Mouse (Mus musculus): Measurements from ENCODE around the gene Elf1. TPM values are rescaled to one million over a fixed set of nuclear protein-coding genes. Genes with fewer than 3 reads are reported as not detected.
"Not testable (repeated sequence)": the region's sequence is repeated elsewhere in the genome, so short reads cannot be mapped to it uniquely, and the experiment has no call there.

The Elf1 gene
- polyA plus RNA-seq, 1 experiment: 15.4 TPM

- Histone ChIP-seq H3K27ac (ENCODE audit: insufficient read depth, low read depth, low read length) (no peak overlapping the region), H3K36me3 (ENCODE audit: control insufficient read depth, insufficient read depth, low read length) (no peaks in the 10 kb centered on the region), H3K27me3 (replicated peaks; ENCODE audit: control insufficient read depth, insufficient read depth, low read length) (no peaks in the 10 kb centered on the region), H3K4me1 (ENCODE audit: control insufficient read depth, insufficient read depth, low read length) (peaks cover 21% of the 10 kb centered on the region), H3K4me3 (ENCODE audit: insufficient read depth, low read depth, low read length) (no peak overlapping the region)
- WGBS: 80% methylated on average over 9 of the region's 9 CpGs
- no peak for TF ChIP-seq POLR2A (IDR thresholded peaks at IDR 0.05; ENCODE audit: low read depth, low read length)
- TF ChIP-seq CTCF (conservative IDR thresholded peaks at IDR 0.05; ENCODE audit: insufficient read depth, insufficient read length, low read depth, low read length): no peak
- no peak for DNase-seq
Measured at GRCm38 (mm10) chr14:79522387-79522786, 41.4 kb downstream of the Elf1 start.

DNA sequence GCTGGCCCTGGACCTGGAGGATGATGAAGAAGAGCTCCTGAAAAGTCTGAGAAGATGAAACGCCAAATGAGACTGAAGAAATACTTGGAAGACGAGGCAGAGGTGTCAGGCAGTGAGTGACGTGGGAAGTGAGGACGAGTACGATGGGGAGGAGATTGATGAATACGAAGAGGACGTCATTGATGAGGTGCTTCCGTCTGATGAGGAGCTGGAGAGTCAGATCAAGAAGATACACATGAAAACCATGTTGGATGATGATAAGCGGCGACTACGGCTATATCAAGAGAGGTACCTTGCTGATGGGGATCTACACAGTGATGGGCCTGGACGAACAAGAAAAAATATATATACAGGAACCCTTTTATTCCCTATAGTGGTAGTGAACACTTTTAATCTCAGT lies 45.1 kb downstream of the Elf1 start:
- not testable (repeated sequence) for DNase-seq; H3K27ac ChIP-seq (ENCODE audit: insufficient read depth, low read depth, low read length); H3K27me3 ChIP-seq (replicated peaks; ENCODE audit: control insufficient read depth, insufficient read depth, low read length); H3K4me3 ChIP-seq (ENCODE audit: insufficient read depth, low read depth, low read length); H3K36me3 ChIP-seq (ENCODE audit: control insufficient read depth, insufficient read depth, low read length)
- H3K4me1 ChIP-seq (ENCODE audit: control insufficient read depth, insufficient read depth, low read length): peaks cover 11% of the 10 kb centered on the region
- WGBS: 88% methylated on average over 12 of the region's 12 CpGs

DNA sequence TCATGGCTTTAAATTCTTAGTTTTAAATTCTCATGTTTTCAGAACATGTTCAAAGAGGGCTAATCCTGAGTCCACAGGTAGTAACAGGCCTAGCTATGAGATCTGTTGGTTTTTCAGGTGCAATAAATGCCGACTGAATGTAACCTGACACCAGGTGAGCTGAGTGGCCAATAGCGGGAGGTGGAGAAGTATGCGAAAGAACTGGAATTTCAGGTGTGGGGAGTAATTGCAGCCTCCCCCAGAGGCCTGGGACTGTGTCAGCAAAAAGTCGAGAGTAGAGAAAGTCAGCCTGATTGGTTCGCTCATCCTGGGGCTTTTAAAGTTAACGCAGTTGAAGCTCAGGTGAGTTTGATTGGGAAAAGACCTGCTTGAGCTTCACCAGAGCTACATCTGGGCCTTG lies 46.7 kb downstream of the Elf1 start:
- Histone ChIP-seq H3K4me3 (ENCODE audit: insufficient read depth, low read depth, low read length) (no peak overlapping the region), H3K4me1 (ENCODE audit: control insufficient read depth, insufficient read depth, low read length) (peaks cover 6% of the 10 kb centered on the region; the same call in 1 of the 2 replicates), H3K27ac (ENCODE audit: insufficient read depth, low read depth, low read length) (peak overlapping the region; percentile 41; the same call in 1 of the 2 replicates), H3K36me3 (ENCODE audit: control insufficient read depth, insufficient read depth, low read length) (no peaks in the 10 kb centered on the region), H3K27me3 (replicated peaks; ENCODE audit: control insufficient read depth, insufficient read depth, low read length) (no peaks in the 10 kb centered on the region)
- no peak for TF ChIP-seq POLR2A (IDR thresholded peaks at IDR 0.05; ENCODE audit: low read depth, low read length)
- no peak for TF ChIP-seq CTCF (conservative IDR thresholded peaks at IDR 0.05; ENCODE audit: insufficient read depth, insufficient read length, low read depth, low read length)
- DNase-seq: peak; percentile 83
- WGBS: 41% methylated on average over 6 of the region's 6 CpGs

- Histone ChIP-seq H3K4me3 (ENCODE audit: insufficient read depth, low read depth, low read length) (no peak overlapping the region), H3K27me3 (replicated peaks; ENCODE audit: control insufficient read depth, insufficient read depth, low read length) (no peaks in the 10 kb centered on the region), H3K36me3 (ENCODE audit: control insufficient read depth, insufficient read depth, low read length) (no peaks in the 10 kb centered on the region), H3K27ac (ENCODE audit: insufficient read depth, low read depth, low read length) (no peak overlapping the region), H3K4me1 (ENCODE audit: control insufficient read depth, insufficient read depth, low read length) (peaks cover 8% of the 10 kb centered on the region)
- 80% methylated on average over 10 of the region's 10 CpGs for WGBS
- TF ChIP-seq POLR2A (IDR thresholded peaks at IDR 0.05; ENCODE audit: low read depth, low read length): no peak
- TF ChIP-seq CTCF (conservative IDR thresholded peaks at IDR 0.05; ENCODE audit: insufficient read depth, insufficient read length, low read depth, low read length): no peak
- no peak for DNase-seq
Measured at GRCm38 (mm10) chr14:79529581-79530554, 48.9 kb downstream of the Elf1 start.

GRCm38 (mm10) chr14:79530761-79531160 lies 49.8 kb downstream of the Elf1 start:
- TF ChIP-seq CTCF (conservative IDR thresholded peaks at IDR 0.05; ENCODE audit: insufficient read depth, insufficient read length, low read depth, low read length) (no peak), POLR2A (IDR thresholded peaks at IDR 0.05; ENCODE audit: low read depth, low read length) (no peak)
- Histone ChIP-seq H3K4me1 (ENCODE audit: control insufficient read depth, insufficient read depth, low read length) (peaks cover 13% of the 10 kb centered on the region), H3K27me3 (replicated peaks; ENCODE audit: control insufficient read depth, insufficient read depth, low read length) (no peaks in the 10 kb centered on the region), H3K27ac (ENCODE audit: insufficient read depth, low read depth, low read length) (no peak overlapping the region), H3K36me3 (ENCODE audit: control insufficient read depth, insufficient read depth, low read length) (no peaks in the 10 kb centered on the region), H3K4me3 (ENCODE audit: insufficient read depth, low read depth, low read length) (no peak overlapping the region)
- WGBS: 90% methylated on average over 6 of the region's 6 CpGs
- no peak for DNase-seq

DNA sequence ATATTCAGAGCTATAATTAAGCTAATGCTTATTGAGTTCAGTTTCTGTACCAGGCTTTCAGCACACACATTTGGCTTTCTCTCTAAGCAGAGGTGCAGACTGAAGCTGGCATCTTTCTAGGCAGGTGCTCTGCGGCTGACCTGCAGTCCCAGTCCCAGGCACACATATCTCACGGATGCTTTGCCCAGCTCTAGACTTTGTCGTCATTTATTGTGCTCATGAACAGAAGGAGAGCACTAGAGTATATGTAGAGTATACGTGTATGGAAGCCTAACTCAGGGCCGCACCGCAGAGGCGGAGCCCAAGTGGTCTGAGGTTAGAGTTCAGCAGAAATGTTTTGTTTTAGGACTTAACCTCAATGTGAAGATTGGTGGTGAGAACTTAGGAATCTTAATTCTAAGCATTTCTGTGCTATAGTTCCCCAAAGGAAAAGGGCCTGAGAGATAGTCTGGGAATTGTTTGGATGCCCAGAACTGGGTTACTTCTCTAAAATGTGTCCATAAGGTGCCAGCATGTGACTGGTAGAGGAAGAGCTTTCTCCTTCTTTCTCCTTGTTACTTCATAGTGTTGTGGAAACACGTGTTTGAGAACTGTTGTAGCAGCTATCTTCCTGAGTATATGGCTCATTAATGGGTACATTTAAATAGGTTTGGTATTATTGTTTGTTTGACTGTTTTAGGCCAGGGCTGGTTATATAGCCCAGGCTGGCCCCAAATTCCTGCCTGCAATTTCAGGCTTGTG lies 51.2 kb downstream of the Elf1 start:
- no peak overlapping the region for H3K27ac ChIP-seq (ENCODE audit: insufficient read depth, low read depth, low read length)
- no peak overlapping the region for H3K4me3 ChIP-seq (ENCODE audit: insufficient read depth, low read depth, low read length)
- peaks cover 18% of the 10 kb centered on the region for H3K4me1 ChIP-seq (ENCODE audit: control insufficient read depth, insufficient read depth, low read length)
- no peaks in the 10 kb centered on the region for H3K36me3 ChIP-seq (ENCODE audit: control insufficient read depth, insufficient read depth, low read length)
- WGBS: 84% methylated on average over 8 of the region's 8 CpGs
- H3K27me3 ChIP-seq (replicated peaks; ENCODE audit: control insufficient read depth, insufficient read depth, low read length): no peaks in the 10 kb centered on the region
- no peak for TF ChIP-seq CTCF (conservative IDR thresholded peaks at IDR 0.05; ENCODE audit: insufficient read depth, insufficient read length, low read depth, low read length)
- TF ChIP-seq POLR2A (IDR thresholded peaks at IDR 0.05; ENCODE audit: low read depth, low read length): no peak
- DNase-seq: no peak

DNA sequence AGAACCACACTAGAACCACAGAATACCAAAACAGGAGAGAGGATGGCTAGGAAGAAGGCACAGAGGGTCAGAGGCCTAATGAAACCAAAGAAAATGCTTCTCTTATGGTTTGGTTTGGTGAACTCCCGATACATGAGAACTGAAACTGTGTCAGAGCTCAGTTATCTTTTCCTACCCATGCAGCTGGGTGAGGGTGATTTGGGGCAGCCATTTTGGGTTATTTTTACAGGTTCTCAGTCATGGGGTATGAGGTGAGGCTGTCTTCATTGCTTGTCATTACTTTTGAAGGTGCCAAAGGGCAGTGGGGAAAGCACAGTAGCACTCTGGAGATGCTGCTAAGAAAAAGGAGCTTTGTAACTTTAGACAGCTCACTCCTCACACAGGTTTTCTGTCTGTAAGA lies 52.4 kb downstream of the Elf1 start:
- DNase-seq: no peak
- Histone ChIP-seq H3K36me3 (ENCODE audit: control insufficient read depth, insufficient read depth, low read length) (no peaks in the 10 kb centered on the region), H3K4me1 (ENCODE audit: control insufficient read depth, insufficient read depth, low read length) (peaks cover 18% of the 10 kb centered on the region), H3K27ac (ENCODE audit: insufficient read depth, low read depth, low read length) (peak overlapping the region; percentile 68), H3K27me3 (replicated peaks; ENCODE audit: control insufficient read depth, insufficient read depth, low read length) (no peaks in the 10 kb centered on the region), H3K4me3 (ENCODE audit: insufficient read depth, low read depth, low read length) (no peak overlapping the region)
- no peak for TF ChIP-seq POLR2A (IDR thresholded peaks at IDR 0.05; ENCODE audit: low read depth, low read length)
- TF ChIP-seq CTCF (conservative IDR thresholded peaks at IDR 0.05; ENCODE audit: insufficient read depth, insufficient read length, low read depth, low read length): no peak
- 68% methylated on average over 1 of the region's 1 CpGs for WGBS
